Mouse (Mus musculus) E14TG2a.4 (cell line): Measurements from ENCODE around the gene Hoxb1.

Source experiments
- CTCF ChIP-seq: conservative IDR thresholded peaks from 2 replicates; pipeline ENCODE4 v1.5.1; 2014; ENCODE audit warnings: low read length
- POU5F1 ChIP-seq: IDR thresholded peaks from 2 replicates; pipeline ENCODE4 v1.6.1; 2014; ENCODE audit warnings: low read length, borderline replicate concordance

GRCm38 (mm10) chr11:96397806-96398335 is 32.3 kb downstream of the Hoxb1 start:
- TF ChIP-seq CTCF (no peak), POU5F1 (no peak)
